Mouse (Mus musculus) heart, adult 2 months (tissue): ENCODE measurements around the gene D430041D05Rik.

ENCODE experiments used
- EP300 ChIP-seq: fragments of 200-500 bp; IDR thresholded peaks from 2 replicates; pipeline ENCODE4 v1.6.1; 2011; ENCODE audit warnings: low read depth, low read length, control low read depth; ENCODE audit not compliant: insufficient read depth
- POLR2A ChIP-seq: fragments of 200-500 bp; IDR thresholded peaks from 2 replicates; pipeline ENCODE4 v1.6.1; 2011; ENCODE audit warnings: mild to moderate bottlenecking, low read depth, low read length, control low read depth; ENCODE audit not compliant: insufficient read depth

GRCm38 (mm10) chr2:104176166-104176978, 234.4 kb downstream of the D430041D05Rik start:
- TF ChIP-seq POLR2A (no peak), EP300 (no peak)
